Mouse (Mus musculus) layer of hippocampus, postnatal 25 days (tissue): Measurements from ENCODE around the gene Zfhx2. TPM values are rescaled to one million over a fixed set of nuclear protein-coding genes. Genes with fewer than 3 reads are reported as not detected.
A peak's percentile ranks its signal among the peaks of the same experiment; 100 is the strongest.

Experiments
- DNase-seq, 2 experiments: peaks; one replicate each; pipeline ENCODE4 v3.0.0; 2022; ENCODE audit warnings: mixed read lengths in 2 of 2, low spot score in 1 of 2; ENCODE audit errors: extremely low spot score in 1 of 2
- total RNA-seq, 2 experiments: library from RNA; stranded (reverse); gene quantifications; 2 replicates each; pipeline ENCODE4 v1.2.3; 2021

The Zfhx2 gene
- total RNA-seq, 2 experiments from 2014 or later = 37.8 to 63.0 TPM

- no peak for DNase-seq
These were observed 14.9 kb upstream of the Zfhx2 start for GRCm38 (mm10) chr14:55106990-55107389.

GRCm38 (mm10) chr14:55105836-55106809 is 14.0 kb upstream of the Zfhx2 start, which contains the start of gene Ap1g2:
TSS of gene Ap1g2 (minus strand) at chr14:55106593.
- peak; percentile 73 to 83 for DNase-seq

- DNase-seq = no peak
These were observed 13.3 kb upstream of the Zfhx2 start for GRCm38 (mm10) chr14:55105386-55105785.

GRCm38 (mm10) chr14:55104365-55104764 is 12.2 kb upstream of the Zfhx2 start:
- no peak for DNase-seq

- no peak for DNase-seq
These were observed 10.2 kb upstream of the Zfhx2 start for GRCm38 (mm10) chr14:55102253-55102785.

- no peak for DNase-seq
These were observed 9.5 kb upstream of the Zfhx2 start for GRCm38 (mm10) chr14:55101592-55101991.

GRCm38 (mm10) chr14:55098067-55098466 is 5.9 kb upstream of the Zfhx2 start:
- no peak for DNase-seq

- DNase-seq = no peak
These were observed 5.5 kb upstream of the Zfhx2 start for GRCm38 (mm10) chr14:55097646-55098045.

GRCm38 (mm10) chr14:55096573-55097087 is 4.5 kb upstream of the Zfhx2 start:
- no peak for DNase-seq

- DNase-seq = no peak
These were observed 3.5 kb upstream of the Zfhx2 start for GRCm38 (mm10) chr14:55095671-55096070.

- no peak for DNase-seq
These were observed 3.1 kb upstream of the Zfhx2 start for GRCm38 (mm10) chr14:55095263-55095662.

- peak; percentile 63 to 68 for DNase-seq
These were observed 2.6 kb upstream of the Zfhx2 start, which contains the start of gene Thtpa for GRCm38 (mm10) chr14:55094704-55095231. TSS of gene Thtpa (plus strand) at chr14:55094784.

- no peak for DNase-seq
These were observed 1.8 kb upstream of the Zfhx2 start for GRCm38 (mm10) chr14:55093927-55094326.

- no peak for DNase-seq
These were observed 787 bp downstream of the Zfhx2 start for GRCm38 (mm10) chr14:55091209-55091865.

- no peak for DNase-seq
These were observed 2.8 kb downstream of the Zfhx2 start for GRCm38 (mm10) chr14:55089199-55089947.

GRCm38 (mm10) chr14:55086009-55086514 is 6.1 kb downstream of the Zfhx2 start:
- DNase-seq = no peak

GRCm38 (mm10) chr14:55085324-55086008 is 6.7 kb downstream of the Zfhx2 start:
- no peak for DNase-seq

GRCm38 (mm10) chr14:55083481-55083880 is 8.6 kb downstream of the Zfhx2 start:
- DNase-seq = no peak

- no peak for DNase-seq
These were observed 11.0 kb downstream of the Zfhx2 start for GRCm38 (mm10) chr14:55081105-55081504.
